Mouse (Mus musculus): ENCODE results near the gene Ifi27. TPM values are rescaled to one million over a fixed set of nuclear protein-coding genes. Genes with fewer than 3 reads are reported as not detected.
"Not testable (repeated sequence)": the region's sequence is repeated elsewhere in the genome, so short reads cannot be mapped to it uniquely, and the experiment has no call there.

Ifi27 gene
- total RNA-seq, 2 experiments from 2014 or later = 59.2 to 69.4 TPM

DNA sequence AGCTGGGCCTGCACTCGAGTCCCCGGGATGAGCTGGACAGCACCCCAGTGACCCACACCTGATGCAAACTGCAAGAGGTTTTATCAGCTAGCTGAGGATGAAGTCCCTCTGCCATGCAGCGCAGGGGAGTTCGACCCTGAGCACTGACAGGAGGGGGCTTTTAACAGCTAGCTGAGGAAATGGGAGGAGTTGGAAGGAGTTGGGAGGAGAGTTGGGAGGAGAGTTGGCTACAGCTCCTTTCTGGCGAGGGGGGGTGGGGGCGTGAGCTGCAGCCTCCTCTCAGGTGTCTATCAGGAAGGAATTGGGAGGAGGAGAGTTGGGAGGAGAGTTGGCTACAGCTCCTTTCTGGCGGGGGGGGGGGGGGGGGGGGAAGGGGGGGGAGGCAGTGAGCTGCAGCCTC lies 10.2 kb downstream of the Ifi27 start:
- intact Hi-C loops (cut with DNase I); DNase-seq (ENCODE audit: low spot score in 2 of 2): not testable (repeated sequence)

GRCm38 (mm10) chr12:103445060-103445459 lies 11.0 kb downstream of the Ifi27 start:
- intact Hi-C loops (cut with DNase I) = no loop called here

DNA sequence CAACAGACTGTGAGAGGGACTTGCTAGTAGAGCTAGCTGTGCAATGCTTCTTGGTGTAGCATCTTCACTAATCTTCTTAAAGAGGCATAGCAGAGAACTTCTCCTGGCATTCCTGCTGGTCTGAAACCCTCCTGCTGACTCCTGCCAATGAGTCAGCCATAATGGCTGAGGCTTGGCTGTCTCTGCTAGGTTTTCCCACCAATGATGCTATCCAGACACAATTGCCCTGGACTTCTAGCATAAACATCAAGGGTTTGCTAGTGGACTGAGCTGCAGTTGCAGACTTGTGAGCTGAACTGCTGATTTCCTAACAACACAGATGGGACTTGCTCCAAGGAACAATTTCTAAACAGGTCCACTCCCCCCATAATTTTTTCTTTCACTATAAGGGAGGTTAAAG lies 19.4 kb downstream of the Ifi27 start:
- no peak for DNase-seq (ENCODE audit: low spot score in 2 of 2)
- intact Hi-C loops (cut with DNase I) = no loop called here

More at GRCm38 (mm10) chr12:103445060-103445459, 11.0 kb downstream of the Ifi27 start:
- no peak for DNase-seq (ENCODE audit: low spot score in 2 of 2)

GRCm38 (mm10) chr12:103456727-103457126 lies 22.7 kb downstream of the Ifi27 start:
- intact Hi-C loops (cut with DNase I) = not testable (repeated sequence)

DNA sequence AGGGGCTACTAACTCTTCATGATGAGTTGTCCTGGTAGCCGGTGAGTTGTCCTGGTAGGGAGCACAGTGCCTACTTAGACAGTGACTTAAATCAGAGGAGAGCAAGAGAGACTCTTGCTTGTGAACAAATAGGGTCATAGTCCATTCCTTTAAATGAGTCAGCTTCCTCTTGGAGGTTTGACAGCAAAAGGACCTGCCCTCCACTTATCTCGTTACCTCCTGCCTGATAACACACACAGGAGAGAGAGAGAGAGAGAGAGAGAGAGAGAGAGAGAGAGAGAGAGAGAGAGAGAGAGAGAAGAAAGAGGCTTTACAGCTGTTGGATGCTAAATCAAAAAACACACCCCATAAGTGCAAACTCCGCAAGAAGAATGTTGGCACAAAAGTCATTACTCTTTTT lies 23.1 kb downstream of the Ifi27 start, which contains the start of gene Ifi27l2b:
Ifi27l2b (minus strand) TSS at position 84 of the 400 bp plus-strand sequence.
- intact Hi-C loops (cut with DNase I) = no loop called here
- DNase-seq (ENCODE audit: low spot score in 2 of 2) = no peak

More at GRCm38 (mm10) chr12:103456727-103457126, 22.7 kb downstream of the Ifi27 start:
- not testable (repeated sequence) for DNase-seq (ENCODE audit: low spot score in 2 of 2)

DNA sequence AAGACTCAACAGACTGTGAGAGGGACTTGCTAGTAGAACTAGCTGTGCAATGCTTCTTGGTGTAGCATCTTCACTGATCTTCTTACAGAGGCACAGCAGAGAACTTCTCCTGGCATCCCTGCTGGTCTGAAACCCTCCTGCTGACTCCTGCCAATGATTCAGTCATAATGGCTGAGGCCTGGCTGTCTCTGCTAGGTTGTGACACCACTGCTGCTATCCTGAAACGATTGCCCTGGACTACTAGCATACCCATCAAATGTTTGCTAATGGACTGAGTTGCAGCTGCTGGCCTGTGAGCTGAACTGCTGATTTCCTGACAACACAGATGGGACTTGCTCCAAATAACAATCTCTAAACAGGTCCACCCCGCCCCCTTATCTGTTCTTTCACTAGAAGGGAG lies 40.5 kb downstream of the Ifi27 start:
- intact Hi-C loops (cut with DNase I) = no loop called here
- no peak for DNase-seq (ENCODE audit: low spot score in 2 of 2)

DNA sequence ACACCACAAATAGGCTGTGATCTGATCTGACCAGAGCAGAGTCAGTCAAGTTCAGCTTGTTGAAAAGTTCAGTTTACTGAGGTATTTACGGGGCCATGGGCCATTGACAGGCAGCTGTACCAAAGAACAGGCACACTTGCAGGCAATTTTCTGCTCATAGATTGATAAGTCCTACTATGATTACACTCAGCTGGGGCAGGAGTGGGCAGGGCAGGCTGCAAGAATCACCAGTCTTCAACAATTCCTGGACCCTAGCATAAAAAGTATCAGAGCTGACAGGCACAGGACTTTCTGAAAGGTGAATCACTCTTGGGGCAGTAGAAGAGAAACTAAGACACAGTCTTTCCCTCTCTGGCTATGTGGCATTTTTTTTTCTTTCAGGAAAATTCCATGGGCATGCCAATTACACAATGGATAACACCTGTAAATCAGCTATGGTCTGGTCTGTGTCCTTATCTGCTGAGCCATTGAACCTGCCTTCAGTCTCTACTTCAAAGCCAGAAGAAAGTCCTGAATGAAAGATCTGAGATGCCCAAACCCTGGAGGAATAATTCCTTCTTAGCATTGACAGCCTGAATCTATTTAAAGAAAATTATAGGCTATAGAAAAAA lies 42.9 kb downstream of the Ifi27 start:
- intact Hi-C loops (cut with DNase I) = no loop called here
- DNase-seq (ENCODE audit: low spot score in 2 of 2) = no peak

DNA sequence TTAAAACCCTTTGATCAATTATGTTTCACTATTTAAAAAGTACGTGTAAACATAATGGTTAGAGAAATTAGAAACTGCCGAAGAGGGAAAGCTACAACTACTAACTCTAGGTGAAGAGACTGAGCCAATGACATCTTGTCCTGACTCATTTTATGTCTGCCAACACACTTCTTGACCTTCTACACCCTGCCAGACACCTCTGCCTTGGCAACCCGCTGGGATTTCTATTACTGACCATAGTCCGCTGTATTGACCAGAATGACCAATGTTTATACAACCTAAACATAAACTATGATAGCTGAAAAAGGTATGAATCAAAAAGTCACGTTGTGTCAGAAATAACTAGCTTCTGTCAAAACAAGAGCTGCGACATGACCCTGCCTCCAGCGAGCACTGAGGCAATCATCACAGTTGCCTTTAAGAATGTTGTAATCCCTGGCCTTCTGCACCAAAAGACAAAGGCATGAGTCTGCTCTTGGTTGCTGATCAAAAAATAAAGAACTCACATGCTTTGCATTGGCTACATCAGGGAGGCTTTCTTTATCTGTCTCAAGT lies 43.5 kb downstream of the Ifi27 start:
- no peak for DNase-seq (ENCODE audit: low spot score in 2 of 2)
- intact Hi-C loops (cut with DNase I) = no loop called here

DNA sequence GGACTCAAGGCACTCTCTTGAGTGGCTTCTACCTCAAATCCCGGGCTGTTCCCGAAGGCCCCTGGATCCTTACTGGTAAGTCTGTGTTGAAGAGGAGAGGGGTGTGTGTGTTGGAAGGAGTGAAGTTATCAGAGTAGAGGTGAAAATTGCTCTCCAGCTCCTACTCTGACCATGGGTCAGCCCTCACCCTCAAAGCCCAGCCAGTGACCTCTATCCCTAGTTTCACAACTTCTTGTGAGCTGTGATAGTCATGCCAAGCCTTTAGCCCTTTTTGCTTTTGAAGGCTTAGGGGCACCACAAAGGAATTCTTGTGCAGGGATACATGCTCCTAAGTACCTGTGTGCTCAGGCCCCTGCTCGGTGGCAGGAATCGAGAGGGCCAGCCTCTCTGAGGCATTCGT lies 47.7 kb downstream of the Ifi27 start:
- intact Hi-C loops (cut with DNase I) = no loop called here

DNA sequence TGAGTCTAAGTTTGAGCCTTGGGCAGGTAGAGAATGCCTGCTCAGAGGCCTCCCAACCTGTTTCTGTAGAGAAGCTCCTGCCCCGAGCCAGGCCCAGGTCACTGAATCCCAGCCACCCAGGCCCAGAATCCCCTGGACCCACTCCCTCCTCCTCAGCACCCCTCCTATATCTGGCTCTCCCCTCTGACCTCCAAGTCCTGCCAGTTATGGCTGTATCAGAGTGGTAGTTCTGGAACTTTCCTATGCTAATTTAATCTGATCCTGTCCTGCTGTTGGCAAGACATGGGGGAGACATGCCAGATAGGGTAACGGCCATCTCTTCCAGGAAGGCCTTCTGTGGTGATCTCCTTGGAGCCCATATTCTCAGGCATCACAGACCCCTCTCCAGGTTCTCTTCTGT lies 48.8 kb downstream of the Ifi27 start:
- intact Hi-C loops (cut with DNase I) = no loop called here
- no peak for DNase-seq (ENCODE audit: low spot score in 2 of 2)

More for the DNA sequence above, 47.7 kb downstream of the Ifi27 start:
- DNase-seq (ENCODE audit: low spot score in 2 of 2) = no peak

DNA sequence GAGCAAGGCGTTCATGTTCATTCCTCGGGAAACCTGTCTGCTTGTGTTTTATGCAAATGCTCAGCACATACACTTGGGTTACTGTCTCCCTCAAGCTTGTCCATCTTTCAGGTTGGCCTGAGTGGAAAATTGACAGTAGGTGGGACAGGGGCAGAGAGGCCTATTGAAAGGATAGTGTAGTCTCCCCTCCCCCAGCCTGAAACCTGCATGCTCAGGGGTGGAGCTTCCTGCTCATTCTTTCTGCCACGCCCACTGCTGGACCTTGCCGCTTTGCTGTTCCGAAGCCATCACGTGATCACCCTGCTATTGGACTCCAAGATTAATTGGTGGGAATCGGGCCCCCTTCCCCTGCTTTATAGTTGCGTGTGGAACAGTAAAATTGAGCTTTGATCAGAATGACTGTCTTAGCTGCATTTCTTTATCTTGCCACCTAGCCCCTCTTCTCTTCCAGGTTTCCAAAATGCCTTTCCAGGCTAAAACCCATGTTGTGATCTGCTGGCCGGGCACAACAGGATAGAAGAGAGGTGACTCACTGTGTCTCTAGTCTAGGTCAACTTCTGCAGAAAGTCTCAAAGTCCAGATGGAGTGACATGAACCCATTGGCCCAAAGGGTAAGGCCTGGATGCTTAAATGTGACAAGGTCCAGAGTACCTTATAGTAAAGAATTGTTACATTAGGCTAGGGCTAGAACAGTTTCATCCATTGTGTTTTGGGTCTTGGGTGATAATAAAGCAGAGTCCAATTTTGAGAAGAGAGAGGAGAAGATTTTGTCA lies 50.4 kb downstream of the Ifi27 start:
- DNase-seq (ENCODE audit: low spot score in 2 of 2); intact Hi-C loops (cut with DNase I): not testable (repeated sequence)

DNA sequence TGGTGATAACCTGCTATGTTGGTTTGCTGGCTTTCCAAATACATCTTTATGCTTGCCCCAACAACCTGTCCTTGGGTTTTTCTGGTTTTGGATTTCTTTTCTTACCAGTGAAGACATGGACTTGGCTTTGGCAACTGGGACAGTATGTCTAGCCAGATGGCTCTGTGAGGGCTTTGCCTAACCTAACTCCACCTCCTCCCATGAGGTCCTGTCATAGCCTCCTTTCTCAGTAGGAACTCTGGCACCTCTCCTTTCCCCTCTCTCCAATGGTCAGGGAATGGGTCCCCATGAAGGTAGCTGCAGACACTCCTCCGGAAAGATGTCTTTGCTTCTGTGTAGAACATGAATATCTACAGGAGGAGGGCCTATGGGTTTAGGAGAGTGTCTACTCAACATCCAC lies 52.7 kb downstream of the Ifi27 start:
- intact Hi-C loops (cut with DNase I) = no loop called here
- DNase-seq (ENCODE audit: low spot score in 2 of 2) = no peak

- DNase-seq (ENCODE audit: low spot score in 2 of 2) = no peak
- intact Hi-C loops (cut with DNase I) = no loop called here
Measured at GRCm38 (mm10) chr12:103487276-103487675, 53.3 kb downstream of the Ifi27 start.

DNA sequence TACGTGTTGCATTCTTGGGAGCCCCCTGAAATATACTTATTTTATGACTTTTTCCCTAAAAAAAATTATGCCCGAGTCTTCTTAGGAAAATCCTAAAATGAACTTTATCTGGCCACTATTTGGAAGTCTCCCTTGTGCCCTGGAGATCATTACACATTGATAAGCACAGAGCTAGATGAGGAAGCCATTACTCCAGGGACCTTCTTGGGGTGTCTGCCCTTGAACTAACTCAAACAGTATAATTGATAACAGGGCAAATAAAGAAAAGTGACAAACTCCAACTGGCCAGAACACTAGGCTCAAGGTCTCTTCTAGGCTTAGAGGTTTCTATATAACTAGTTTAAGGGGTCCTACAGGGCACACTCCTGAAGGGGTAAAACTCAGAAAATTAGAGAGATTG lies 53.7 kb downstream of the Ifi27 start:
- no peak for DNase-seq (ENCODE audit: low spot score in 2 of 2)
- intact Hi-C loops (cut with DNase I) = no loop called here

Other genes starting within 250 kb of the Ifi27 start
- 1 to 10 TPM; 6.6 to 6.9 TPM for gene Prima1, start 192.1 kb upstream of the Ifi27 start, total RNA-seq (2021)
- 1 to 10 TPM; 1.6 to 2.5 TPM for gene Fam181a, start 123.2 kb upstream of the Ifi27 start, total RNA-seq (2021)
- 1 to 10 TPM; 2.8 to 4.0 TPM for gene Asb2, start 78.2 kb upstream of the Ifi27 start, total RNA-seq (2021)
- 10 to 100 TPM; 31.1 to 38.6 TPM for gene Otub2, start 45.5 kb upstream of the Ifi27 start, total RNA-seq (2021)
- 1 to 10 TPM; 2.1 to 2.8 TPM for gene 9330161L09Rik, start 26.4 kb upstream of the Ifi27 start, total RNA-seq (2021)
- gene Ddx24, start 8.4 kb upstream of the Ifi27 start, total RNA-seq (2021) = 100 to 1,000 TPM; 209 to 229 TPM
- 1 to 10 TPM; 1.1 to 4.1 TPM for gene Ifi27l2a, start 9.5 kb downstream of the Ifi27 start, total RNA-seq (2021)
- gene Ifi27l2b, start 23.0 kb downstream of the Ifi27 start, total RNA-seq (2021) = not detected
- gene Ppp4r4, start 98.1 kb downstream of the Ifi27 start, total RNA-seq (2021) = 10 to 100 TPM; 23.4 to 25.1 TPM
- not detected for gene Serpina10, start 197.2 kb downstream of the Ifi27 start, total RNA-seq (2021)
- not detected for gene Serpina6, start 223.0 kb downstream of the Ifi27 start, total RNA-seq (2021)
- not detected for gene Serpina16, start 241.9 kb downstream of the Ifi27 start, total RNA-seq (2021)

All from left cerebral cortex, postnatal 36 days (tissue).